Mouse (Mus musculus) liver (tissue): Measurements from ENCODE around the gene Opn1mw.
A peak's percentile ranks its signal among the peaks of the same experiment; 100 is the strongest.
"Not testable (repeated sequence)": the region's sequence is repeated elsewhere in the genome, so short reads cannot be mapped to it uniquely, and the experiment has no call there.

Source experiments
- DNase-seq: peaks from one replicate; pipeline ENCODE4 v3.0.0-alpha.2; 2020; ENCODE audit warnings: mixed read lengths

The Opn1mw gene

GRCm38 (mm10) chrX:74127164-74127563 lies at the start of gene Opn1mw:
Opn1mw (plus strand) TSS chrX:74127464.
- no peak for DNase-seq

- peak; percentile 10 for DNase-seq
These were observed 42.9 kb upstream of the Opn1mw start for GRCm38 (mm10) chrX:74084276-74084837.

GRCm38 (mm10) chrX:74084946-74085498 lies 42.2 kb upstream of the Opn1mw start:
- DNase-seq, result peak; percentile 88

- peak; percentile 97 for DNase-seq
These were observed 41.6 kb upstream of the Opn1mw start for GRCm38 (mm10) chrX:74085601-74086038.

- no peak for DNase-seq
These were observed 32.1 kb upstream of the Opn1mw start for GRCm38 (mm10) chrX:74095130-74095529.

GRCm38 (mm10) chrX:74103457-74104188 lies 23.6 kb upstream of the Opn1mw start:
- no peak for DNase-seq

GRCm38 (mm10) chrX:74105916-74106315 lies 21.3 kb upstream of the Opn1mw start:
- no peak for DNase-seq

GRCm38 (mm10) chrX:74108747-74109146 lies 18.5 kb upstream of the Opn1mw start:
- DNase-seq, result no peak

GRCm38 (mm10) chrX:74114036-74114435 lies 13.2 kb upstream of the Opn1mw start:
- no peak for DNase-seq

- peak; percentile 55 for DNase-seq
These were observed 11.8 kb upstream of the Opn1mw start for GRCm38 (mm10) chrX:74115511-74115910.

GRCm38 (mm10) chrX:74124975-74125374 lies 2.3 kb upstream of the Opn1mw start:
- peak; percentile 3 for DNase-seq

- not testable (repeated sequence) for DNase-seq
These were observed 8.0 kb downstream of the Opn1mw start, which contains the start of gene Mecp2 for GRCm38 (mm10) chrX:74135263-74135662. Mecp2 (minus strand) TSS chrX:74135363.

- DNase-seq, result no peak
These were observed 40.5 kb downstream of the Opn1mw start, which contains the start of gene Tex28 for GRCm38 (mm10) chrX:74167738-74168137. Tex28 (minus strand) TSS chrX:74167838.

- no peak for DNase-seq
These were observed 49.7 kb downstream of the Opn1mw start, which contains the start of gene Tktl1 for GRCm38 (mm10) chrX:74176959-74177358. Tktl1 (plus strand) TSS chrX:74177259.
